Mouse (Mus musculus): ENCODE data around the gene Map3k14.

DNA sequence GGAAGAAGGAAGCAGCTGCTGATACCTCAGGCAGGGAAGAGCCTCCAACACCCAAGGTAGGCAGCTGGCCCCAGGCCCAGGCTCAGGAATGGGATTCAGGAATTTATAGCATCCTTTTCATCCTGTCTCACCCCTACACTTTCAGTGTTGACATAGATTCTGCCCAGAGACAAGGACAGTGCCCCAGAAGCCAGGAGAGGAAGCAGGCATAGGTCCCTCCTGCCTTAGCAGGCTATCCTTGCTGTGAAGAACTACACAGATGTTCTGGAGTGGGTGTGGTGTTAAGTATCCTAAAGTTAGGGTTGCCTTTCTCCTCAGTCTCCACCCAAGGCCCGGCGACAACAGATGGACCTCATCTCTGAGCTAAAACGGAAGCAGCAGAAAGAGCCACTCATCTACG is 69.9 kb downstream of the Map3k14 start:
- TF ChIP-seq POLR2A (IDR thresholded peaks at IDR 0.05; ENCODE audit: insufficient read depth, low read depth, low read length): no peak
- no peak for TF ChIP-seq CTCF (IDR thresholded peaks at IDR 0.05)
- TF ChIP-seq EP300 (IDR thresholded peaks at IDR 0.05; ENCODE audit: insufficient read depth, low read depth, low read length): no peak
